Mouse (Mus musculus) embryonic facial prominence, embryonic 13.5 days (tissue): Measurements from ENCODE around the gene Trdn. TPM values are rescaled to one million over a fixed set of nuclear protein-coding genes. Genes with fewer than 3 reads are reported as not detected.

Experiments used
- ATAC-seq: fragments of 200-750 bp; cut with Nextera tagmentation; 2 replicates; pipeline ENCODE4 v1.8.0; 2017; ENCODE audit warnings: low read depth; ENCODE audit not compliant: insufficient number of reproducible peaks, insufficient read depth, low FRiP score, low TSS enrichment
- H3K27ac ChIP-seq: fragments of 300-500 bp; sonication (generic); 2 replicates; pipeline ENCODE4 v1.5.1; 2015; ENCODE audit warnings: moderate library complexity, mild to moderate bottlenecking, inconsistent platforms
- H3K27me3 ChIP-seq: fragments of 300-500 bp; sonication (generic); 2 replicates; pipeline ENCODE4 v1.6.1; 2015; ENCODE audit warnings: mild to moderate bottlenecking, inconsistent platforms
- H3K36me3 ChIP-seq: fragments of 300-500 bp; sonication (generic); 2 replicates; pipeline ENCODE4 v1.6.1; 2015; ENCODE audit warnings: mild to moderate bottlenecking, inconsistent platforms
- H3K4me1 ChIP-seq: fragments of 300-500 bp; sonication (generic); 2 replicates; pipeline ENCODE4 v1.6.1; 2015; ENCODE audit warnings: inconsistent platforms
- H3K4me2 ChIP-seq: fragments of 300-500 bp; sonication (generic); 2 replicates; pipeline ENCODE4 v1.6.1; 2015; ENCODE audit warnings: moderate library complexity, mild to moderate bottlenecking, inconsistent platforms
- H3K4me3 ChIP-seq: fragments of 300-500 bp; sonication (generic); 2 replicates; pipeline ENCODE4 v1.5.1; 2015; ENCODE audit warnings: mild to moderate bottlenecking, inconsistent platforms
- H3K9ac ChIP-seq: fragments of 300-500 bp; sonication (generic); 2 replicates; pipeline ENCODE4 v1.6.1; 2015; ENCODE audit warnings: mild to moderate bottlenecking, inconsistent platforms
- H3K9me3 ChIP-seq: fragments of 300-500 bp; sonication (generic); 2 replicates; pipeline ENCODE4 v1.6.1; 2016; ENCODE audit warnings: inconsistent platforms
- WGBS: fragments of 180-500 bp; shearing (Covaris S2); methylation state at CpG from one replicate; pipeline ENCODE4 v1.1.7; 2015; ENCODE audit warnings: mixed read lengths; 5-methylcytosine and 5-hydroxymethylcytosine counted together
- polyA plus RNA-seq: library from polyadenylated mRNA; unstranded; fragments of >200 nt; fragmentation: Nextera tagmentation; extraction: Ambion mirVana; gene quantifications from 2 replicates; pipeline ENCODE4 v1.2.1, GENCODE M21; 2015

The Trdn gene
- polyA plus RNA-seq, 1 experiment from 2014 or later = 0.89 TPM

- no peak for ATAC-seq
- H3K9me3 ChIP-seq = no peaks in the 10 kb centered on the region
- H3K9ac ChIP-seq = no peak overlapping the region
- H3K27me3 ChIP-seq = no peaks in the 10 kb centered on the region
- H3K4me1 ChIP-seq = no peaks in the 10 kb centered on the region
- H3K4me2 ChIP-seq = no peak overlapping the region
- no peak overlapping the region for H3K27ac ChIP-seq
- WGBS = 26% methylated on average over 2 of the region's 2 CpGs
- no peaks in the 10 kb centered on the region for H3K36me3 ChIP-seq
- H3K4me3 ChIP-seq = no peak overlapping the region
Measured at GRCm38 (mm10) chr10:33179731-33180631, 99.6 kb downstream of the Trdn start.

- Histone ChIP-seq H3K4me3 (no peak overlapping the region), H3K9me3 (no peaks in the 10 kb centered on the region; the same call in 1 of the 2 replicates), H3K27ac (no peak overlapping the region), H3K9ac (no peak overlapping the region), H3K36me3 (no peaks in the 10 kb centered on the region), H3K27me3 (no peaks in the 10 kb centered on the region), H3K4me2 (no peak overlapping the region), H3K4me1 (no peaks in the 10 kb centered on the region)
- ATAC-seq = no peak
- WGBS = 66% methylated on average over 1 of the region's 1 CpGs
Measured at GRCm38 (mm10) chr10:33189031-33189430, 108.7 kb downstream of the Trdn start.

DNA sequence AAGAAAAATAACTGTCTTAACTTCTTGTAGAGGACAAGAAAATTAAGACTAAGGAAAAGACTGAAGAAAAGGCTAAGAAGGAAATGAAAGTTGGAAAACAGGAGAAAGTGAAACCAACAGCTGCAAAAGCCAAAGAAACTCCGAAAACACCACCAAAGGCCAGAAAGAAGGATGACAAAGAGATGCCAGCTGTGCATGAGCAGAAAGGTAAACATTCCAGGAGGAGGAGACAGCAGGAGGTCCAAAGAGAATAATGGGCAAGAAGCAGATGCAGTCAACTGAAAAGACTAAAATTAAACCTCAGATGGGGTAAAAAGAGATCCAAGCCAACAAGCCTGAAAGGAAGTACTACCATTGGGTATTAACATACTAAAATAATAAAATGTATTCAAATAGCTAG, 115.6 kb downstream of the Trdn start:
- no peak for ATAC-seq
- no peaks in the 10 kb centered on the region for H3K9me3 ChIP-seq
- WGBS = 8% methylated on average over 1 of the region's 1 CpGs
- no peak overlapping the region for H3K9ac ChIP-seq
- H3K27ac ChIP-seq = no peak overlapping the region
- H3K4me1 ChIP-seq = no peaks in the 10 kb centered on the region
- H3K36me3 ChIP-seq = no peaks in the 10 kb centered on the region
- H3K4me3 ChIP-seq = no peak overlapping the region
- H3K4me2 ChIP-seq = no peak overlapping the region
- H3K27me3 ChIP-seq = no peaks in the 10 kb centered on the region

GRCm38 (mm10) chr10:33198257-33198656, 117.9 kb downstream of the Trdn start:
- no peak overlapping the region for H3K27ac ChIP-seq
- H3K27me3 ChIP-seq = no peaks in the 10 kb centered on the region
- 67% methylated on average over 1 of the region's 1 CpGs for WGBS
- no peak overlapping the region for H3K9ac ChIP-seq
- no peaks in the 10 kb centered on the region for H3K4me1 ChIP-seq
- H3K4me3 ChIP-seq = no peak overlapping the region
- no peak for ATAC-seq
- no peaks in the 10 kb centered on the region for H3K9me3 ChIP-seq
- H3K36me3 ChIP-seq = no peaks in the 10 kb centered on the region
- no peak overlapping the region for H3K4me2 ChIP-seq

GRCm38 (mm10) chr10:33210411-33210810, 130.1 kb downstream of the Trdn start:
- no peaks in the 10 kb centered on the region for H3K27me3 ChIP-seq
- H3K4me2 ChIP-seq = no peak overlapping the region
- H3K27ac ChIP-seq = no peak overlapping the region
- WGBS = 51% methylated on average over 1 of the region's 1 CpGs
- no peaks in the 10 kb centered on the region for H3K4me1 ChIP-seq
- H3K9ac ChIP-seq = no peak overlapping the region
- ATAC-seq = no peak
- H3K9me3 ChIP-seq = no peaks in the 10 kb centered on the region
- no peaks in the 10 kb centered on the region for H3K36me3 ChIP-seq
- H3K4me3 ChIP-seq = no peak overlapping the region

DNA sequence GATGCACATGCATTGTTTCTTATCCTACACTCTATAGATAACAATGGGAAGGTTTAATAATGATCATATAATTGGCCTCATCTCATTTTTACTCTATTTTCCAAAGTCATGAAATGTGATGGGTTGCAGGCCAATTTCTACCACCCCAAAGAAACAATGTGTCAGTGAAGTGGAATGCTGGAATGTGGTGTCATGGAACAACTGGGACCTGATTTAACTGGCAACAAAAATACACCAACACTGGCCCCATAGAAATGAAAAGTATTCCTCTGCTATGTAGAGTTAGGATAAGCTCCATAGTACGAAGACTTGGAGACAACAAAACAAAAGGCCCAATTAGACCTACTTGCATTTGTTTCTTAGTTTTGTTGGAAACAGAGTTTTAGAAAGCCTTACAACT, 173.6 kb downstream of the Trdn start:
- Histone ChIP-seq H3K9ac (no peak overlapping the region), H3K9me3 (no peaks in the 10 kb centered on the region), H3K27ac (no peak overlapping the region), H3K27me3 (no peaks in the 10 kb centered on the region), H3K4me1 (no peaks in the 10 kb centered on the region), H3K4me2 (no peak overlapping the region), H3K4me3 (no peak overlapping the region), H3K36me3 (no peaks in the 10 kb centered on the region)
- 75% methylated on average over 1 of the region's 1 CpGs for WGBS
- ATAC-seq = no peak

GRCm38 (mm10) chr10:33256202-33256601, 175.8 kb downstream of the Trdn start:
- H3K36me3 ChIP-seq = no peaks in the 10 kb centered on the region
- WGBS = 57% methylated on average over 1 of the region's 1 CpGs
- no peaks in the 10 kb centered on the region for H3K27me3 ChIP-seq
- no peaks in the 10 kb centered on the region for H3K9me3 ChIP-seq
- ATAC-seq = no peak
- no peak overlapping the region for H3K27ac ChIP-seq
- no peak overlapping the region for H3K4me2 ChIP-seq
- H3K4me1 ChIP-seq = no peaks in the 10 kb centered on the region
- H3K9ac ChIP-seq = no peak overlapping the region
- H3K4me3 ChIP-seq = no peak overlapping the region

- no peak for ATAC-seq
- no peaks in the 10 kb centered on the region for H3K36me3 ChIP-seq
- H3K9ac ChIP-seq = no peak overlapping the region
- H3K4me3 ChIP-seq = no peak overlapping the region
- no peaks in the 10 kb centered on the region for H3K27me3 ChIP-seq
- 32% methylated on average over 2 of the region's 2 CpGs for WGBS
- no peaks in the 10 kb centered on the region for H3K9me3 ChIP-seq
- H3K4me2 ChIP-seq = no peak overlapping the region
- no peak overlapping the region for H3K27ac ChIP-seq
- H3K4me1 ChIP-seq = no peaks in the 10 kb centered on the region
Measured at GRCm38 (mm10) chr10:33304982-33305381, 224.6 kb downstream of the Trdn start.

DNA sequence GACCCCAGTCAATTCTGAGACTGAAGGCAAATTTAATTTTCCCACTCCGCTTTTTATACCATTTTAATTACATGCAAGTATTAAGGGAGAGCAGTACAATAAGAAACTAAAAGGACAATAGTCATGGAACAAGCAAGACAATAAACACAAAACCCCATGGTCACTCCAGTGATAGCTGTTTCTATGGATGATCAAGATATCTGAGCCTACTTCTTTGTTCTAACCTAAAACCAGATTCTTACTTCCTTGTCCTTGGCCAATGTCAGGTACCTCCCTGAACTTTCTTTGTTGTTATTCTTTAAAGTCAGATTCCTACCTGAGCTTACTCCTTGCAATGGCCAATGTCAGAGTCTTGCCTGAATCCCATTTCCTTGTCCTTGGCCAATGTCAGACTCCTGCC, 272.7 kb downstream of the Trdn start:
- H3K9ac ChIP-seq = no peak overlapping the region
- no peak overlapping the region for H3K27ac ChIP-seq
- H3K4me2 ChIP-seq = no peak overlapping the region
- ATAC-seq = no peak
- no peaks in the 10 kb centered on the region for H3K9me3 ChIP-seq
- H3K27me3 ChIP-seq = no peaks in the 10 kb centered on the region
- no peak overlapping the region for H3K4me3 ChIP-seq
- no peaks in the 10 kb centered on the region for H3K36me3 ChIP-seq
- no peaks in the 10 kb centered on the region for H3K4me1 ChIP-seq
- WGBS = 89% methylated on average over 1 of the region's 1 CpGs

DNA sequence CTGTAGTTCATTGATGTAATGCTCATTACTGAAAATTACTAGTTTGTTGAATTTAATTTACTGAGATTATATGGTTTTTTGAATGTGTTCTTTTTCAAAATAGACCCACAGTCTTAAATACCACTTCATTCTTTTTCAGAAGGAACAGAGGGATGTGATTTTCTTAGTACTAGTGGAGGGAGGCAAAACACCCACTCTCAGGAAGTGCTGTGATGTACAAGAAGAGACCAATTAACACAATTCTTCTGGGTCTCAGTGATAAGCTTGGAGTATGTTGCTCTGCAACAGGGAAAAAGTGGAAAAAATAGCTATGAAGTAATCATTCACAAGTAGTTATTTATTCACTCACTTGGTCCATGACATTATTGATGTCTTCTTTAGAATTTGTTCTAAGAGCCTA, 286.2 kb downstream of the Trdn start:
- Histone ChIP-seq H3K27ac (no peak overlapping the region), H3K4me1 (no peaks in the 10 kb centered on the region), H3K4me2 (no peak overlapping the region), H3K4me3 (no peak overlapping the region), H3K27me3 (no peaks in the 10 kb centered on the region), H3K36me3 (no peaks in the 10 kb centered on the region), H3K9ac (no peak overlapping the region), H3K9me3 (no peaks in the 10 kb centered on the region)
- ATAC-seq = no peak

GRCm38 (mm10) chr10:33370534-33370933, 290.2 kb downstream of the Trdn start:
- no peak for ATAC-seq
- H3K36me3 ChIP-seq = no peaks in the 10 kb centered on the region
- no peaks in the 10 kb centered on the region for H3K4me1 ChIP-seq
- no peaks in the 10 kb centered on the region for H3K9me3 ChIP-seq
- no peak overlapping the region for H3K4me3 ChIP-seq
- H3K9ac ChIP-seq = no peak overlapping the region
- no peak overlapping the region for H3K4me2 ChIP-seq
- WGBS = 75% methylated on average over 2 of the region's 2 CpGs
- no peaks in the 10 kb centered on the region for H3K27me3 ChIP-seq
- no peak overlapping the region for H3K27ac ChIP-seq

DNA sequence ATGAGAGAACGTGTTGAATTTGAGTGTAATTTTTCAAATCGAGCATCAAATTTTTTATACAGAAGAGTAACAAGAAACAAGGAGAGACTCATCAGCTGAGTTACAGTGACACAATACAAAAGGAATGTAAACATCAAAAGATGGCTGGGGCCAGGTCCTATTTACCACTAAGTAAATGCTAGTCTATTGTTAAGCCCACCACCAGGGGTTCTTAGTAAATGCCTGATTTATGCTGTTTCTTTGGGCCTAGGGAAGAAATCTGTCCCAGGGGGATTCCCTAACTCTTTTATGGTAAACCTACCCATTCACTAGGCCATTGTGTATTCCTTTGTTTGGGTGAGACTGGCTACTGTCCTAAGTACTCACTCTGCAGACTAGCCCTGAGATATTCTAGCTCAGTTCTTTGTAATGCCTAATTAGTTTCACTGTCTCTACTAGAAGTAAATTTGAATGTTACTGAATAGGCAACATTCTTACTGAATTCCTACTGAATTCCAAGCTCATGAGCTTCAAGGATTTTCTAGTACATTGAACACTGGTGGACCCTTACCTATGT, 295.2 kb downstream of the Trdn start:
- 83% methylated on average over 2 of the region's 2 CpGs for WGBS
- H3K27ac ChIP-seq = no peak overlapping the region
- no peaks in the 10 kb centered on the region for H3K36me3 ChIP-seq
- no peaks in the 10 kb centered on the region for H3K9me3 ChIP-seq
- H3K4me1 ChIP-seq = no peaks in the 10 kb centered on the region
- H3K4me3 ChIP-seq = no peak overlapping the region
- ATAC-seq = no peak
- no peak overlapping the region for H3K9ac ChIP-seq
- H3K27me3 ChIP-seq = no peaks in the 10 kb centered on the region
- no peak overlapping the region for H3K4me2 ChIP-seq
